Mouse (Mus musculus) hindbrain, embryonic 13.5 days (tissue): ENCODE data around the gene Pdlim5. TPM values are rescaled to one million over a fixed set of nuclear protein-coding genes. Genes with fewer than 3 reads are reported as not detected.
"Not testable (repeated sequence)": the region's sequence is repeated elsewhere in the genome, so short reads cannot be mapped to it uniquely, and the experiment has no call there.

Source experiments
- ATAC-seq: fragments of 200-750 bp; cut with Nextera tagmentation; 2 replicates; pipeline ENCODE4 v1.8.0; 2017; ENCODE audit warnings: moderate TSS enrichment; ENCODE audit not compliant: low FRiP score
- H3K27ac ChIP-seq: fragments of 300-500 bp; sonication (generic); 2 replicates; pipeline ENCODE4 v1.5.1; 2015; ENCODE audit warnings: inconsistent platforms, mild to moderate bottlenecking, moderate library complexity
- H3K27me3 ChIP-seq: fragments of 300-500 bp; sonication (generic); 2 replicates; pipeline ENCODE4 v1.6.1; 2015; ENCODE audit warnings: mild to moderate bottlenecking, inconsistent platforms
- H3K36me3 ChIP-seq: fragments of 300-500 bp; sonication (generic); 2 replicates; pipeline ENCODE4 v1.6.1; 2015; ENCODE audit warnings: mild to moderate bottlenecking, inconsistent platforms
- H3K4me1 ChIP-seq: fragments of 300-500 bp; sonication (generic); replicated peaks from 2 replicates; pipeline ENCODE4 v1.6.1; 2015; ENCODE audit warnings: inconsistent platforms
- H3K4me2 ChIP-seq: fragments of 300-500 bp; sonication (generic); 2 replicates; pipeline ENCODE4 v1.6.1; 2015; ENCODE audit warnings: inconsistent platforms, mild to moderate bottlenecking, moderate library complexity
- H3K4me3 ChIP-seq: fragments of 300-500 bp; sonication (generic); 2 replicates; pipeline ENCODE4 v1.5.1; 2015; ENCODE audit warnings: mild to moderate bottlenecking, inconsistent platforms
- H3K9ac ChIP-seq: fragments of 300-500 bp; sonication (generic); 2 replicates; pipeline ENCODE4 v1.6.1; 2015; ENCODE audit warnings: mild to moderate bottlenecking, inconsistent platforms
- H3K9me3 ChIP-seq: fragments of 300-500 bp; sonication (generic); 2 replicates; pipeline ENCODE4 v1.6.1; 2016; ENCODE audit warnings: inconsistent platforms
- WGBS: fragments of 180-500 bp; shearing (Covaris S2); methylation state at CpG from one replicate; pipeline ENCODE4 v1.1.7; 2015; 5-methylcytosine and 5-hydroxymethylcytosine counted together
- polyA plus RNA-seq: library from polyadenylated mRNA; unstranded; fragments of >200 nt; fragmentation: Nextera tagmentation; extraction: Ambion mirVana; gene quantifications from 2 replicates; pipeline ENCODE4 v1.2.1, GENCODE M21; 2015

The Pdlim5 gene
- polyA plus RNA-seq: 13.8 and 15.0 TPM in 2 replicates

DNA sequence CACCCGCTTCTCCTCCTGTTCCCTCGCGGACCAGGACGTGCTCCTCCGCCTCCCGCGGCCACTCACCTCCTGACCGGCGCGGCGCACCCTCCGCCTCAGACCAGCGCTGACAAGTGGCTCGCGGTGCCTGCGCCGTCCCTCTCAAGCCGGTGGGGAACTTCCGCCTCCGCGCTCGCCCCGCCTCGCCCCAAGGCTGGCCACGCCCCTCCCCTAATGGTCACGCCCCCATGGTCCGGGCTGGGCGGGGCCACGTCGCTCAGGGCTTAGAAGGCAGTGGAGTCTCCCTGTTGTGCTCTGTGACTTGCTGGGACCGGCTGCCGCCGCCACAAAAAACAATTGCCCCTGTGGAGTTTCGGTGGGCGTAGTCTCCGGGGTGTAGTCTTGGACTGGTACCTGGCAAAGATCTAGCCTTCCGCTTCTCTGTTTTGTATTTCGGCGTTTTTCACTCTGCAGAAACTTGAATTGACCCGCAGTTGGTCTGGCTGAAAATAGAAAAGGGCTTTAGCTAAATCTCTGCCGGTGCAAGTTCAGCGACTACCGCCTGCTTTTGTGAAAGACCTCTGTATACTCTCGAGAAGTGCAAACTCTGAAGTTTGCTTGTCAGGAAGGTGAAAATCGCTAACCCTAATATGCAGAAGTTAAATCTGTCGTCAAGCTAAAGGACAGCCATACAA lies at the start of gene Pdlim5:
Pdlim5 (minus strand) TSS at position 177 of the 674 bp plus-strand sequence.
- Histone ChIP-seq H3K27me3 (peaks cover 5% of the 10 kb centered on the region; the same call in 1 of the 2 replicates), H3K9me3 (no peaks in the 10 kb centered on the region), H3K27ac (peak within 1 kb of the TSS; percentile 69), H3K9ac (peak within 1 kb of the TSS; percentile 77), H3K36me3 (no peaks in the 10 kb centered on the region), H3K4me3 (peak within 1 kb of the TSS; percentile 79), H3K4me1 (peaks cover 12% of the 10 kb centered on the region), H3K4me2 (peak within 1 kb of the TSS; percentile 77)
- WGBS: under 1% methylated on average over 45 of the region's 46 CpGs
- peak; percentile 99 for ATAC-seq

GRCm38 (mm10) chr3:142443710-142444043 lies 48.2 kb upstream of the Pdlim5 start:
- no peak overlapping the region for H3K27ac ChIP-seq
- H3K36me3 ChIP-seq: no peaks in the 10 kb centered on the region
- no peak overlapping the region for H3K4me2 ChIP-seq
- 0 out of 2 replicates have a peak, but pooled peaks cover 6% of the 10 kb centered on the region for H3K4me1 ChIP-seq
- H3K9ac ChIP-seq: no peak overlapping the region
- ATAC-seq: no peak
- no peaks in the 10 kb centered on the region for H3K27me3 ChIP-seq
- no peaks in the 10 kb centered on the region for H3K9me3 ChIP-seq
- WGBS: 36% methylated on average over 4 of the region's 4 CpGs
- no peak overlapping the region for H3K4me3 ChIP-seq

DNA sequence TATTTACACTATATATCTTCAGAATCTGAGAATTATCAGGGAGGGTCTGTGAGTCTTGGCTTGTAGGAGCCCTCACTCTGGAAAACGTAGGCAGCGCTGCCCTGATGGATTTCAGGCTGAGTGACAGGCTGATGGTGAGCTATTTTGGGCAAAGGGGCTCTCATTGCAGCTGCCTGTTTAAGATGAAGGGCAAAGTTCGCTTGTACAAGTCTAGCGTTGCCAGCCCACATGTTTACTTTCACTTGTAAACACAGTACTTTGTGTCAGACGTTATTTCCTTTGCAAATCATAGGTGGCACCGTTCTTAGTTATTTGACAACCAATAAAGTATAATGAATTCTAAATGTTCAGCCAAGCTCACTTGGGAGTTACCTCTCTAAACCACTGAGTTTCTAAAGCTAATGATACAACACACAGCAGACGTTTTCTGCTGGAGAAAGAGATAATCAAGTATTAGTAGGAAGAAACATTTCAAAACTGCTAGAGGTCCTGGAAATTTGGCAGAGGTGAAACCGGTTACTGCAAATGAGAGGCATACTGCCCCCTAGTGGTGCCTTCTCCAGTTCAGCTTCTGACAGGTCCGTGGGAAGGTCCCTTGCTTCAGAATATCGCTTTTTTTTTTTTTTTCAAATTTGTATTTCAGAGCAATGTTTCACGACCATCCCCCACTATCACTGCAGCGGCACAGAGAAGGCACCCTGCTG lies 47.7 kb upstream of the Pdlim5 start:
- WGBS: 21% methylated on average over 12 of the region's 12 CpGs
- H3K4me2 ChIP-seq: no peak overlapping the region
- 0 out of 2 replicates have a peak, but pooled peaks have one; percentile 24 for ATAC-seq
- H3K9ac ChIP-seq: no peak overlapping the region
- 0 out of 2 replicates have a peak, but pooled peaks cover 6% of the 10 kb centered on the region for H3K4me1 ChIP-seq
- H3K27ac ChIP-seq: no peak overlapping the region
- H3K9me3 ChIP-seq: no peaks in the 10 kb centered on the region
- H3K4me3 ChIP-seq: no peak overlapping the region
- no peaks in the 10 kb centered on the region for H3K27me3 ChIP-seq
- H3K36me3 ChIP-seq: no peaks in the 10 kb centered on the region

- Histone ChIP-seq H3K36me3 (no peaks in the 10 kb centered on the region), H3K9ac (no peak overlapping the region), H3K4me1 (0 out of 2 replicates have a peak, but pooled peaks cover 6% of the 10 kb centered on the region), H3K9me3 (no peaks in the 10 kb centered on the region), H3K4me3 (no peak overlapping the region), H3K27me3 (no peaks in the 10 kb centered on the region), H3K4me2 (no peak overlapping the region), H3K27ac (no peak overlapping the region)
- ATAC-seq: no peak
- WGBS: 91% methylated on average over 7 of the region's 7 CpGs
Observed at GRCm38 (mm10) chr3:142442161-142442560, 46.7 kb upstream of the Pdlim5 start.

DNA sequence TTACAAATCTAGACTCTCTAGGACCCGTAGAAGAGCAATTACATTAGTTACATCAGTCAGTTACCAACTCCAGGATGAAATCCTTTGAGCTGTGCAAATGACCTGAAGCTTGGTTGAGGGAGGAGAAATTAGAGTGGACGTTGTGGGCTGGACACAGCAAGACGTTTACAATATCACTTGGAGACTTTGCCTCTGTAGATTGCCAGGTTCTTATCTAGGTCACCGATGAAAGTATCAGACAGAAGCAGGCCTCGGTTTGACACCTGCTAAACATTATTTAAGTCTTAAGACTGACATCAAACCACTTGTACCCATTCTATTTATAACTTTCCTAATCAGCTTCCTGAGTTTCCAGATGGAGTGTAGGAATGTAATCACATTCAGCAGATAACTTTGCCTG lies 45.6 kb upstream of the Pdlim5 start:
- WGBS: 82% methylated on average over 5 of the region's 5 CpGs
- no peak overlapping the region for H3K9ac ChIP-seq
- no peaks in the 10 kb centered on the region for H3K27me3 ChIP-seq
- no peak overlapping the region for H3K4me2 ChIP-seq
- no peak for ATAC-seq
- 0 out of 2 replicates have a peak, but pooled peaks cover 6% of the 10 kb centered on the region for H3K4me1 ChIP-seq
- H3K36me3 ChIP-seq: no peaks in the 10 kb centered on the region
- H3K9me3 ChIP-seq: no peaks in the 10 kb centered on the region
- no peak overlapping the region for H3K4me3 ChIP-seq
- no peak overlapping the region for H3K27ac ChIP-seq

DNA sequence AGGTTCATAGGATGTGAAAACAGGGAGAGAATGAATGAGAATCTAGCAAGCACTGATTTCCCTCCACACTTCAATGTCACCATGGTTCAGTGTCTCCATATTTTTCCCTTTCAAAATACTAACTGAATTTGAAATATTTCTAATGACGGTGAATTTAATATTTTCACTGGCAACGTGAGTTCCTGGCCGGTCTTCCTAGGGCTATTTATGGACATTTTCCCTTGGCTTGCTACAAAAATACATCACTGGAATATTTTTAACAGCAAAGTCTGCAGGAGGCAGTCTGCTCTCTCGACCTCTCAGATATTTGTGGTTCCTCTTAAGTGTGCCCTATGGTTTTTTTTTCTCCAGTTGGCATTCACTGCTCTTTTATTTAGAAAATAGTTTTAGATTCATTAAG lies 44.7 kb upstream of the Pdlim5 start:
- H3K36me3 ChIP-seq: no peaks in the 10 kb centered on the region
- H3K9me3 ChIP-seq: no peaks in the 10 kb centered on the region
- H3K4me3 ChIP-seq: no peak overlapping the region
- no peak overlapping the region for H3K27ac ChIP-seq
- 0 out of 2 replicates have a peak, but pooled peaks cover 6% of the 10 kb centered on the region for H3K4me1 ChIP-seq
- H3K9ac ChIP-seq: no peak overlapping the region
- 79% methylated on average over 4 of the region's 4 CpGs for WGBS
- ATAC-seq: no peak
- H3K4me2 ChIP-seq: no peak overlapping the region
- no peaks in the 10 kb centered on the region for H3K27me3 ChIP-seq

- no peak overlapping the region for H3K27ac ChIP-seq
- no peak overlapping the region for H3K9ac ChIP-seq
- no peaks in the 10 kb centered on the region for H3K9me3 ChIP-seq
- 54% methylated on average over 7 of the region's 7 CpGs for WGBS
- no peak overlapping the region for H3K4me3 ChIP-seq
- H3K36me3 ChIP-seq: no peaks in the 10 kb centered on the region
- ATAC-seq: no peak
- 0 out of 2 replicates have a peak, but pooled peaks cover 6% of the 10 kb centered on the region for H3K4me1 ChIP-seq
- no peaks in the 10 kb centered on the region for H3K27me3 ChIP-seq
- no peak overlapping the region for H3K4me2 ChIP-seq
Observed at GRCm38 (mm10) chr3:142439591-142440093, 44.1 kb upstream of the Pdlim5 start.

DNA sequence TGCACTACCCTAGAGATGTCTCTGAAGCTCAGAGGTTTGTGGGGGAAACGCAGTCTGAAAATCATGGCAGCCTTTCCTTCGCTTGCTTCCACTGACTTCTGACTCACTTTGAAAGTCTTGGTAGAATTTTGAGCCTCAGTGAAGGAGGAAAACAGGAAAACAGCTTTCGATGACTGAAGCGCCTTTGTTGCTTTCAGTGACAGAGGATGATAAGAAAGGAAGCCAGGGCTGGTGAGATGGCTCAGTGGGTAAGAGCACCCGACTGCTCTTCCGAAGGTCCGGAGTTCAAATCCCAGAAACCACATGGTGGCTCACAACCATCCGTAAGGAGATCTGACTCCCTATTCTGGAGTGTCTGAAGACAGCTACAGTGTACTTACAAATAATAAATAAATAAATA lies 43.1 kb upstream of the Pdlim5 start:
- 93% methylated on average over 8 of the region's 8 CpGs for WGBS
- H3K9ac ChIP-seq, ATAC-seq, H3K4me1 ChIP-seq, H3K9me3 ChIP-seq, H3K36me3 ChIP-seq, H3K4me2 ChIP-seq, H3K4me3 ChIP-seq, H3K27ac ChIP-seq, H3K27me3 ChIP-seq: not testable (repeated sequence)

DNA sequence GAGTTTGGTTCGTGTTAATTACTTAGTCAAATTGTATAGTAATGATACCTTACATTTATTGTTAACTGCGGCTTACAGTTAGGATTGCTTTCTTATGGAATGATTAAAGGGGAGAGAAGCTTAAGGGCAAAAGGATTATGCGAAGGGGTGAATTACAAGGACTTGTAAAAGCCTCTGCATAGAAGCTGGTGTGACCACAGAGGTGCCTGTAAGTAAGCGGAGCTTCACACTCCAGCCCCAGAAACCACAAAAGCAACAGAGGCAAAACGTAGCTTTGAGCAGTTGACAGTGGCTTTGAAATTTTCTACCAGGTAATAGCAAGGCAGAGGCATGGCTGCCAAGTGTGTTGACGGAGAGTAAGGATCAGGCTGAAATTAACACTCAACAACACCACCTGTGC lies 41.3 kb upstream of the Pdlim5 start:
- no peaks in the 10 kb centered on the region for H3K36me3 ChIP-seq
- H3K4me2 ChIP-seq: no peak overlapping the region
- no peak for ATAC-seq
- H3K4me1 ChIP-seq: no peaks in the 10 kb centered on the region
- 63% methylated on average over 6 of the region's 6 CpGs for WGBS
- H3K27me3 ChIP-seq: no peaks in the 10 kb centered on the region
- H3K27ac ChIP-seq: no peak overlapping the region
- no peak overlapping the region for H3K4me3 ChIP-seq
- no peaks in the 10 kb centered on the region for H3K9me3 ChIP-seq
- H3K9ac ChIP-seq: no peak overlapping the region

DNA sequence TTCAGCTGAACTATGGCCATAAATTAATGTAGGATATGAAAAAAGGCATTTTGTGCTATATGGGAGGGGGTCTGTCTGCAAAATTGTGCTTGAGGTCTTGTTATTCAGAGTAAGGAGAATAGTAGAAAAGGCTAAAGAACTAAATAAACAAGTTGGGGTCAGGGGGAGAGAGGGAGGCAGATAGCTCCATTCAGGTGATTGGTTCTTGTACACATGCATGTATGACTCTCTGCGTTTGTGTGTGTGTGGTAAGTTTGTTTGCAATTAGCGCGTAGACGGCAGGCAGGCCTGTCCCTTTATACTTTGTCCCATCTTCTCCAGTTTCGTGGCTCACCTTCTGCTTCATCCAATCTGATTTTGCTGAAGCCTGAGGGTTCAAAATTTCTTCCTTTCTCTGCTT lies 40.7 kb upstream of the Pdlim5 start:
- no peak overlapping the region for H3K9ac ChIP-seq
- H3K4me3 ChIP-seq: no peak overlapping the region
- no peaks in the 10 kb centered on the region for H3K27me3 ChIP-seq
- no peaks in the 10 kb centered on the region for H3K36me3 ChIP-seq
- no peaks in the 10 kb centered on the region for H3K4me1 ChIP-seq
- no peaks in the 10 kb centered on the region for H3K9me3 ChIP-seq
- H3K27ac ChIP-seq: no peak overlapping the region
- ATAC-seq: no peak
- no peak overlapping the region for H3K4me2 ChIP-seq
- 76% methylated on average over 5 of the region's 5 CpGs for WGBS

DNA sequence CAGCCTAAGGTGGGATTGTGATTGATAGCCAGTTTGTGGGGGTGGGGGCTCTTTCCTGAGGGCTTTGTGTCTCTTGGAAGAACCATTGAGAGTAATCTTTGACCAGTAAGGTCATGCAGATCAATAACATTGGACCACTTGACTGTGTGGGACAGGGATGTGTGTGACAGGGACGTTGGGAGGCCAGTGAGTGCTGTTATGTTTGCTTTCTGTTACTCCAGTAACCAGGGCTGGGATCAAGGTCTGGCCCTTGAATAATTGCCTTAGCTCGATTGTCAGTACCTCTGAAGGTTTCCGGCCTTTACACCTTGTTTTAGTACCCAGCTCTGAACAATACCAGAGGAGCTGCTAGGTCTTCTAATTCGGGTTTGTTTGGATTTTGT lies 39.3 kb upstream of the Pdlim5 start:
- Histone ChIP-seq H3K36me3 (no peaks in the 10 kb centered on the region), H3K4me3 (no peak overlapping the region), H3K27ac (no peak overlapping the region), H3K4me1 (no peaks in the 10 kb centered on the region), H3K4me2 (no peak overlapping the region), H3K9me3 (no peaks in the 10 kb centered on the region), H3K9ac (no peak overlapping the region), H3K27me3 (no peaks in the 10 kb centered on the region)
- WGBS: 47% methylated on average over 4 of the region's 4 CpGs
- ATAC-seq: no peak

- H3K4me2 ChIP-seq: no peak overlapping the region
- H3K27ac ChIP-seq: no peak overlapping the region
- H3K4me3 ChIP-seq: no peak overlapping the region
- ATAC-seq: no peak
- no peaks in the 10 kb centered on the region for H3K4me1 ChIP-seq
- no peaks in the 10 kb centered on the region for H3K9me3 ChIP-seq
- H3K36me3 ChIP-seq: no peaks in the 10 kb centered on the region
- H3K9ac ChIP-seq: no peak overlapping the region
- no peaks in the 10 kb centered on the region for H3K27me3 ChIP-seq
- WGBS: 53% methylated on average over 7 of the region's 7 CpGs
Observed at GRCm38 (mm10) chr3:142434127-142434785, 38.8 kb upstream of the Pdlim5 start.
